Mouse (Mus musculus): ENCODE measurements around the gene Aldoart1. TPM values are rescaled to one million over a fixed set of nuclear protein-coding genes. Genes with fewer than 3 reads are reported as not detected.

Gene Aldoart1
- polyA plus RNA-seq (2015; fragmentation: Nextera tagmentation; extraction: Ambion mirVana), result 0.06 TPM in 1 of 2 replicates, not detected in the other

GRCm38 (mm10) chr4:72852534-72852933, at the start of gene Aldoart1:
Aldoart1 (minus strand) TSS chr4:72852634.

